ENCODE assay signal across 25 mouse cellular contexts in the genomic region with DNA sequence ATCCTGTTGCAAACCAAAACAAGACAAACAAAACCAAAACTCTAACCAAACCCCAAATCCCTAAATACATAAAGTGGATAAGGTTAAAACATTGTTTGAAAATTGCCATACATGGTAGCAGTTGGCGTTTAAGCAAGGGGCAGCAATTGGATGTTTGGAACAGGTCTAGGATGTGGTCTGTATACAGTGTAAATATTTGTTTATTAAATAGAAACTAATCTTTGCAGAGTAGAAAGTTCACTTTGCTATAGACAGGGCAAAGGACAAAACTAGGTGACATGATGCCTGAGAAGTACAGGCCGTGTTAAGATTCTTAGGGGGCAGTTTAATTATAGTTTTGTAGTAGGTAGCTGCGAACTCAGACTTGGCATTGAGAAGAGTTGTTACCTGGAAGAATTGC. TPM values are rescaled to one million over a fixed set of nuclear protein-coding genes. Genes with fewer than 3 reads are reported as not detected.
DNase-seq lines count a peak whose midpoint lies in the region; ATAC-seq and TF ChIP-seq lines count a peak whose summit lies in the region.
"Had no signal": no experiment of that assay in that cellular context is flagged by ENCODE, and none has a peak within 500 bp of the region (broad histone marks: within the 10 kb centered on the region; RNA-seq: fewer than 3 reads in every experiment).

No protein-coding gene starts in this region.

- peak; percentile 67 for ATAC-seq in liver, embryonic 13.5 days (ENCODE audit: low read depth)
- peak; percentile 71 for ATAC-seq in liver, embryonic 15.5 days (ENCODE audit: insufficient read depth)
- peak; percentile 96 for ATAC-seq in liver, postnatal 0 days
- ATAC-seq: activated CD4-positive, CD25-positive, alpha-beta regulatory T cell, adult 4 months; CD4-positive, CD25-positive, alpha-beta regulatory T cell, adult 4 months; forebrain, embryonic 13.5 days; forebrain, embryonic 15.5 days; Patski had no signal

- peaks cover 27% of the 10 kb centered on the region for H3K4me1 ChIP-seq in liver, adult 2 months (ENCODE audit: control insufficient read depth, insufficient read depth, low read length)
- H3K4me1 ChIP-seq in liver, embryonic 13.5 days (replicated peaks), result peaks cover 28% of the 10 kb centered on the region
- H3K4me1 ChIP-seq in liver, embryonic 15.5 days (replicated peaks), result peaks cover 25% of the 10 kb centered on the region
- peaks cover 9% of the 10 kb centered on the region for H3K4me1 ChIP-seq in liver, postnatal 0 days (ENCODE audit: insufficient read depth)
- H3K4me1 ChIP-seq: embryonic facial prominence, embryonic 10.5 days; embryonic facial prominence, embryonic 12.5 days; forebrain, embryonic 13.5 days; forebrain, embryonic 15.5 days had no signal

- peaks cover 20% of the 10 kb centered on the region; the same call in 1 of the 2 replicates for H3K79me2 ChIP-seq in liver, adult 2 months (ENCODE audit: control insufficient read depth, insufficient read depth, low read length)

- TF ChIP-seq POLR2A in liver, adult 2 months (IDR thresholded peaks at IDR 0.05; ENCODE audit: extremely low read depth, insufficient read depth, low read length), result no peak

- no peak overlapping the region for H3K9ac ChIP-seq in liver, adult 2 months (ENCODE audit: low read depth, low read length)
- no peak overlapping the region for H3K9ac ChIP-seq in liver, embryonic 13.5 days
- H3K9ac ChIP-seq in liver, embryonic 15.5 days, result no peak overlapping the region
- H3K9ac ChIP-seq in liver, postnatal 0 days (replicated peaks), result no peak overlapping the region
- H3K9ac ChIP-seq: embryonic facial prominence, embryonic 12.5 days; forebrain, embryonic 13.5 days; forebrain, embryonic 15.5 days had no signal

- no peak for TF ChIP-seq CTCF in liver, adult 2 months (IDR thresholded peaks at IDR 0.05; ENCODE audit: low read depth, low read length)
- TF ChIP-seq CTCF in liver, postnatal 0 days (IDR thresholded peaks at IDR 0.05; ENCODE audit: low read depth), result no peak

- H3K36me3 ChIP-seq in liver, adult 2 months (ENCODE audit: control insufficient read depth, insufficient read depth, low read length), result no peaks in the 10 kb centered on the region
- H3K36me3 ChIP-seq in liver, embryonic 13.5 days, result no peaks in the 10 kb centered on the region
- no peaks in the 10 kb centered on the region for H3K36me3 ChIP-seq in liver, embryonic 15.5 days (replicated peaks)
- no peaks in the 10 kb centered on the region for H3K36me3 ChIP-seq in liver, postnatal 0 days (replicated peaks; ENCODE audit: insufficient read depth, low read length)
- H3K36me3 ChIP-seq: embryonic facial prominence, embryonic 10.5 days; embryonic facial prominence, embryonic 12.5 days; forebrain, embryonic 15.5 days; G1E had no signal

- H3K4me3 ChIP-seq in liver, adult 2 months (ENCODE audit: insufficient read depth, low read depth, low read length), result no peak overlapping the region
- H3K4me3 ChIP-seq in liver, embryonic 13.5 days (replicated peaks), result no peak overlapping the region
- H3K4me3 ChIP-seq in liver, embryonic 15.5 days (replicated peaks), result no peak overlapping the region
- H3K4me3 ChIP-seq in liver, postnatal 0 days (ENCODE audit: low read depth, low read length), result no peak overlapping the region
- H3K4me3 ChIP-seq: embryonic facial prominence, embryonic 10.5 days; embryonic facial prominence, embryonic 12.5 days; forebrain, embryonic 13.5 days; forebrain, embryonic 15.5 days had no signal

- H3K4me2 ChIP-seq in liver, embryonic 13.5 days, result no peak overlapping the region
- H3K4me2 ChIP-seq in liver, embryonic 15.5 days, result no peak overlapping the region
- peak overlapping the region; percentile 7 for H3K4me2 ChIP-seq in liver, postnatal 0 days (ENCODE audit: low read depth, low read length)
- H3K4me2 ChIP-seq: embryonic facial prominence, embryonic 12.5 days; forebrain, embryonic 13.5 days; forebrain, embryonic 15.5 days had no signal

- H3K27me3 ChIP-seq in liver, adult 2 months (ENCODE audit: control insufficient read depth, insufficient read depth, low read length), result no peaks in the 10 kb centered on the region
- H3K27me3 ChIP-seq in liver, embryonic 13.5 days, result no peaks in the 10 kb centered on the region
- H3K27me3 ChIP-seq in liver, embryonic 15.5 days, result no peaks in the 10 kb centered on the region
- no peaks in the 10 kb centered on the region for H3K27me3 ChIP-seq in liver, postnatal 0 days (ENCODE audit: insufficient read depth, low read length)
- H3K27me3 ChIP-seq: CH12.LX; embryonic facial prominence, embryonic 12.5 days; forebrain, embryonic 13.5 days; forebrain, embryonic 15.5 days had no signal

- H3K27ac ChIP-seq in liver, adult 2 months (replicated peaks; ENCODE audit: insufficient read depth, low read depth, low read length), result peak overlapping the region; percentile 69
- H3K27ac ChIP-seq in liver, embryonic 13.5 days, result peak overlapping the region; percentile 19; the same call in 1 of the 2 replicates
- H3K27ac ChIP-seq in liver, embryonic 15.5 days (replicated peaks), result peak overlapping the region; percentile 63; the same call in 1 of the 2 replicates
- peak overlapping the region; percentile 77 for H3K27ac ChIP-seq in liver, postnatal 0 days (ENCODE audit: low read depth)
- H3K27ac ChIP-seq: embryonic facial prominence, embryonic 10.5 days; embryonic facial prominence, embryonic 12.5 days; forebrain, embryonic 13.5 days; forebrain, embryonic 15.5 days had no signal

- no peaks in the 10 kb centered on the region for H3K9me3 ChIP-seq in liver, embryonic 13.5 days (replicated peaks)
- no peaks in the 10 kb centered on the region for H3K9me3 ChIP-seq in liver, embryonic 15.5 days (replicated peaks)
- H3K9me3 ChIP-seq in liver, postnatal 0 days (ENCODE audit: low read length), result no peaks in the 10 kb centered on the region
- H3K9me3 ChIP-seq: embryonic facial prominence, embryonic 10.5 days; embryonic facial prominence, embryonic 12.5 days; forebrain, embryonic 13.5 days; forebrain, embryonic 15.5 days; G1E had no signal

- peak; percentile 86 for DNase-seq in liver, adult 2 months (ENCODE audit: extremely low read depth, low read depth, low spot score)
- no peak for DNase-seq in liver
- no peak for DNase-seq in liver, embryonic 13.5 days
- DNase-seq in liver, postnatal 0 days, result no peak
- DNase-seq in heart, postnatal 4 days, result no peak
- no peak for DNase-seq in adrenal gland, postnatal 14 days
- DNase-seq in urinary bladder, adult 2 months (ENCODE audit: low spot score), result no peak
- DNase-seq: adrenal gland, adult 8-10 months; adrenal gland, postnatal 25 days; B cell, adult 2 months; cerebellum, adult 11 months; cerebellum, adult 2 months; cerebellum, adult 9-10 months; cerebellum, postnatal 10 days; cerebellum, postnatal 25 days had no signal

- 32% methylated on average over 3 of the region's 3 CpGs for WGBS in liver, adult 2 months
- 80% methylated on average over 3 of the region's 3 CpGs for WGBS in liver, embryonic 13.5 days (ENCODE audit: insufficient replicate concordance)
- WGBS in liver, embryonic 15.5 days (ENCODE audit: insufficient replicate concordance), result 77% methylated on average over 3 of the region's 3 CpGs
- WGBS in liver, postnatal 0 days (ENCODE audit: insufficient replicate concordance), result 74% methylated on average over 3 of the region's 3 CpGs

- no peak for TF ChIP-seq EP300 in liver, postnatal 0 days (IDR thresholded peaks at IDR 0.05; ENCODE audit: low read depth)

RNA-seq across cellular contexts. Expression of gene Cecr2, which starts 18.6 kb away (rescaled TPM):
- total RNA-seq in liver, adult 2 months (2014; rRNA removed), result 9.3 and 12.3 TPM in 2 replicates
- polyA plus RNA-seq in liver, adult 2 months (2012; rRNA removed), result 4.3 and 5.1 TPM in 2 replicates
- 5.0 and 5.5 TPM in 2 replicates for polyA plus RNA-seq in liver, embryonic 13.5 days (2015; fragmentation: Nextera tagmentation; extraction: Ambion mirVana)
- polyA plus RNA-seq in liver, embryonic 15.5 days (2015; fragmentation: Nextera tagmentation; extraction: Ambion mirVana), result 6.6 TPM in 2 replicates
- polyA plus RNA-seq in liver, postnatal 0 days (2015; fragmentation: Nextera tagmentation; extraction: Ambion mirVana), result 4.7 and 5.0 TPM in 2 replicates
- 1 to 10 TPM; 8.0 to 9.5 TPM for total RNA-seq in heart, postnatal 4 days (2021)
- total RNA-seq in adrenal gland, postnatal 14 days (2021), result 16.3 and 20.4 TPM in 2 replicates
- polyA plus RNA-seq in urinary bladder, adult 2 months (2012; rRNA removed), result 2.7 and 3.3 TPM in 2 replicates

Comparison
In these comparisons a context has a peak if more than half of its experiments do, and no peak if none do; other contexts are left out.
1. H3K27ac ChIP-seq: peak in every context shown above with its lines; median percentile 77 in liver, postnatal 0 days; 69 in liver, adult 2 months; 63 in liver, embryonic 15.5 days; 19 in liver, embryonic 13.5 days.